ENCODE assay signal across 36 mouse cellular contexts in the genomic region with DNA sequence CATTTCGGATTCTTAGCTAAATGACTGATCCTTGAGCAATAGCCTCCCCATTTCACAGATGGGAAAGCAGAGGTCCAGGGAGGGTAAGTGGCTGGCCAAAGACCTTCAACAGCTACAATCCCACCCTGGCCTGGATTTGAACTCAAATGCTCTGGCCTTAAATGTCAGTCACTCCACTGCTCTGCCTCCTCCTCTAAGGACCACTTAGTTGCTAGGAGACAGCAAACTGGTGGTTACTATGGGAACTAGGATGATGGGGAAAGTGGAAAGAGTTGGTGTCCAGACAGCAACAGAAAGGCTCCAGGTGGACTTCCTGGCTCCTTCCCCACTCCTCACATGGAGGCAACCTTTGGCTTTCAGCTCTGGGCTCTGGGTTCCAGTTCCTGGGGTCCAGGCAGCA. TPM values are rescaled to one million over a fixed set of nuclear protein-coding genes. Genes with fewer than 3 reads are reported as not detected.
DNase-seq lines count a peak whose midpoint lies in the region; ATAC-seq and TF ChIP-seq lines count a peak whose summit lies in the region.
"Had no signal": no experiment of that assay in that cellular context is flagged by ENCODE, and none has a peak within 500 bp of the region (broad histone marks: within the 10 kb centered on the region; RNA-seq: fewer than 3 reads in every experiment).

No protein-coding gene starts in this region.

- H3K4me2 ChIP-seq in forebrain, postnatal 0 days (ENCODE audit: low read depth): no peak overlapping the region
- no peak overlapping the region for H3K4me2 ChIP-seq in midbrain, embryonic 14.5 days (ENCODE audit: low read length)
- H3K4me2 ChIP-seq in midbrain, embryonic 15.5 days: no peak overlapping the region
- H3K4me2 ChIP-seq: lung, embryonic 15.5 days; stomach, embryonic 15.5 days had no signal

- H3K27me3 ChIP-seq in forebrain, postnatal 0 days (ENCODE audit: insufficient read depth, low read length): no peaks in the 10 kb centered on the region
- peaks cover 97% of the 10 kb centered on the region for H3K27me3 ChIP-seq in forebrain, embryonic 10.5 days (ENCODE audit: poor library complexity, severe bottlenecking)
- H3K27me3 ChIP-seq in midbrain, embryonic 14.5 days (ENCODE audit: control insufficient read depth, insufficient read depth, low read length): no peaks in the 10 kb centered on the region
- peaks cover 85% of the 10 kb centered on the region for H3K27me3 ChIP-seq in midbrain, embryonic 10.5 days (ENCODE audit: low read depth, poor library complexity, severe bottlenecking)
- H3K27me3 ChIP-seq in midbrain, embryonic 15.5 days (replicated peaks): no peaks in the 10 kb centered on the region; the same call in 1 of the 2 replicates
- H3K27me3 ChIP-seq: Patski had no signal

- WGBS in forebrain, postnatal 0 days: 77% methylated on average over 1 of the region's 1 CpGs
- 66% methylated on average over 1 of the region's 1 CpGs for WGBS in forebrain, embryonic 10.5 days
- 93% methylated on average over 1 of the region's 1 CpGs for WGBS in midbrain, embryonic 14.5 days
- WGBS in midbrain, embryonic 10.5 days: 76% methylated on average over 1 of the region's 1 CpGs
- WGBS in midbrain, embryonic 15.5 days: 90% methylated on average over 1 of the region's 1 CpGs

- no peak overlapping the region for H3K27ac ChIP-seq in forebrain, postnatal 0 days (ENCODE audit: low read depth, low read length)
- no peak overlapping the region for H3K27ac ChIP-seq in forebrain, embryonic 10.5 days
- no peak overlapping the region for H3K27ac ChIP-seq in midbrain, embryonic 14.5 days (replicated peaks; ENCODE audit: low read depth, low read length)
- H3K27ac ChIP-seq in midbrain, embryonic 10.5 days (replicated peaks): no peak overlapping the region
- H3K27ac ChIP-seq in midbrain, embryonic 15.5 days: no peak overlapping the region
- H3K27ac ChIP-seq: embryonic facial prominence, embryonic 12.5 days; layer of hippocampus, adult 2 months; limb, embryonic 13.5 days; lung, embryonic 15.5 days; midbrain, embryonic 12.5 days; stomach, embryonic 15.5 days had no signal

- TF ChIP-seq CTCF in forebrain, postnatal 0 days (IDR thresholded peaks at IDR 0.05; ENCODE audit: low read depth): no peak

- DNase-seq in forebrain, postnatal 0 days: peak; percentile 50
- no peak for DNase-seq in forebrain, embryonic 10.5 days (ENCODE audit: extremely low spot score, low spot score)
- DNase-seq in midbrain, embryonic 14.5 days: peak; percentile 57
- DNase-seq in midbrain, embryonic 10.5 days (ENCODE audit: low spot score): no peak
- DNase-seq in heart, postnatal 10 days: no peak
- DNase-seq: adrenal gland, postnatal 14 days; cerebellum, adult 8-10 months; cerebellum, postnatal 25 days; gastrocnemius, postnatal 25 days; heart, adult 18-20 months; kidney, adult 18-20 months; kidney, postnatal 36 days; right cerebral cortex, postnatal 25 days had no signal

- no peaks in the 10 kb centered on the region for H3K9me3 ChIP-seq in forebrain, postnatal 0 days (ENCODE audit: low read length)
- H3K9me3 ChIP-seq in forebrain, embryonic 10.5 days: no peaks in the 10 kb centered on the region
- H3K9me3 ChIP-seq in midbrain, embryonic 14.5 days (ENCODE audit: control insufficient read depth, low read length): no peaks in the 10 kb centered on the region
- H3K9me3 ChIP-seq in midbrain, embryonic 10.5 days (replicated peaks): no peaks in the 10 kb centered on the region
- H3K9me3 ChIP-seq in midbrain, embryonic 15.5 days: no peaks in the 10 kb centered on the region
- H3K9me3 ChIP-seq: embryonic facial prominence, embryonic 12.5 days; limb, embryonic 13.5 days; lung, embryonic 15.5 days; midbrain, embryonic 12.5 days; neural tube, embryonic 12.5 days; stomach, embryonic 15.5 days had no signal

- 0 out of 2 replicates have a peak, but pooled peaks have one; percentile 25 for ATAC-seq in forebrain, postnatal 0 days
- ATAC-seq in midbrain, embryonic 14.5 days (ENCODE audit: low FRiP score, low TSS enrichment): no peak
- 0 out of 2 replicates have a peak, but pooled peaks have one; percentile 24 for ATAC-seq in midbrain, embryonic 15.5 days (replicated peaks)
- no peak for ATAC-seq in granulocyte monocyte progenitor cell, adult 5-6 weeks (replicated peaks; ENCODE audit: poor library complexity, severe bottlenecking)
- ATAC-seq: Patski had no signal

- peaks cover 6% of the 10 kb centered on the region; the same call in 1 of the 2 replicates for H3K4me1 ChIP-seq in forebrain, postnatal 0 days (ENCODE audit: insufficient read depth)
- H3K4me1 ChIP-seq in forebrain, embryonic 10.5 days: peaks cover 45% of the 10 kb centered on the region
- peaks cover 44% of the 10 kb centered on the region for H3K4me1 ChIP-seq in midbrain, embryonic 14.5 days (ENCODE audit: control insufficient read depth, insufficient read depth, low read length)
- H3K4me1 ChIP-seq in midbrain, embryonic 10.5 days: peaks cover 71% of the 10 kb centered on the region
- peaks cover 44% of the 10 kb centered on the region for H3K4me1 ChIP-seq in midbrain, embryonic 15.5 days

- H3K9ac ChIP-seq in forebrain, postnatal 0 days: no peak overlapping the region
- no peak overlapping the region for H3K9ac ChIP-seq in midbrain, embryonic 14.5 days (replicated peaks; ENCODE audit: low read length)
- H3K9ac ChIP-seq in midbrain, embryonic 15.5 days: no peak overlapping the region
- H3K9ac ChIP-seq: embryonic facial prominence, embryonic 12.5 days; limb, embryonic 13.5 days; lung, embryonic 15.5 days; midbrain, embryonic 12.5 days; neural tube, embryonic 12.5 days; stomach, embryonic 15.5 days had no signal

- H3K4me3 ChIP-seq in forebrain, postnatal 0 days (ENCODE audit: low read depth, low read length): no peak overlapping the region
- no peak overlapping the region for H3K4me3 ChIP-seq in forebrain, embryonic 10.5 days
- no peak overlapping the region for H3K4me3 ChIP-seq in midbrain, embryonic 14.5 days (replicated peaks; ENCODE audit: low read depth, low read length)
- H3K4me3 ChIP-seq in midbrain, embryonic 10.5 days: no peak overlapping the region
- no peak overlapping the region for H3K4me3 ChIP-seq in midbrain, embryonic 15.5 days
- H3K4me3 ChIP-seq: embryonic facial prominence, embryonic 12.5 days; layer of hippocampus, adult 2 months; limb, embryonic 13.5 days; lung, embryonic 15.5 days; midbrain, embryonic 12.5 days; myocyte; neural tube, embryonic 12.5 days; stomach, embryonic 15.5 days had no signal

- intact Hi-C loops in heart, postnatal 10 days (cut with DNase I): no loop called here

- no peaks in the 10 kb centered on the region for H3K36me3 ChIP-seq in forebrain, postnatal 0 days (ENCODE audit: insufficient read depth)
- H3K36me3 ChIP-seq in forebrain, embryonic 10.5 days (replicated peaks): no peaks in the 10 kb centered on the region
- no peaks in the 10 kb centered on the region for H3K36me3 ChIP-seq in midbrain, embryonic 14.5 days (ENCODE audit: control insufficient read depth, insufficient read depth, low read length)
- H3K36me3 ChIP-seq in midbrain, embryonic 10.5 days: no peaks in the 10 kb centered on the region
- H3K36me3 ChIP-seq in midbrain, embryonic 15.5 days (replicated peaks): no peaks in the 10 kb centered on the region
- H3K36me3 ChIP-seq: embryonic facial prominence, embryonic 12.5 days; limb, embryonic 13.5 days; lung, embryonic 15.5 days; midbrain, embryonic 12.5 days; neural tube, embryonic 12.5 days; stomach, embryonic 15.5 days had no signal

RNA-seq across cellular contexts. Expression of gene Prss56, which starts 11.8 kb away (rescaled TPM):
- 3.1 and 4.0 TPM in 2 replicates for total RNA-seq in forebrain, postnatal 0 days (2014; rRNA removed)
- polyA plus RNA-seq in forebrain, postnatal 0 days (2015; fragmentation: Nextera tagmentation; extraction: Ambion mirVana): 2.5 and 4.3 TPM in 2 replicates
- not detected in 2 replicates for polyA plus RNA-seq in forebrain, embryonic 10.5 days (2016; fragmentation: Nextera tagmentation; extraction: Ambion mirVana)
- polyA plus RNA-seq in midbrain, embryonic 14.5 days (2014; fragmentation: Nextera tagmentation; extraction: Ambion mirVana): 0.32 TPM in 1 of 2 replicates, not detected in the other
- polyA plus RNA-seq in midbrain, embryonic 10.5 days (2016; fragmentation: Nextera tagmentation; extraction: Ambion mirVana): 0.05 TPM in 1 of 2 replicates, not detected in the other
- polyA plus RNA-seq in midbrain, embryonic 15.5 days (2015; fragmentation: Nextera tagmentation; extraction: Ambion mirVana): 0.13 TPM in 1 of 2 replicates, not detected in the other
- not detected in 2 replicates for total RNA-seq in granulocyte monocyte progenitor cell, adult 5-6 weeks (2014; fragmentation: Nextera tagmentation)
- total RNA-seq in granulocyte monocyte progenitor cell, adult 5-6 weeks (2017): not detected in 2 replicates
- total RNA-seq in heart, postnatal 10 days (2021): not detected
- total RNA-seq: adrenal gland, postnatal 14 days; gastrocnemius, postnatal 25 days; heart, adult 18-20 months; hematopoietic stem cell, adult 5-6 weeks; megakaryocyte progenitor cell, adult 5-6 weeks had no signal
- polyA plus RNA-seq: heart, embryonic 11.5 days; heart, embryonic 16.5 days; intestine, embryonic 14.5 days; kidney, embryonic 16.5 days; liver, embryonic 11.5 days; liver, embryonic 16.5 days; lung, embryonic 15.5 days; stomach, embryonic 15.5 days had no signal

RNA-seq across cellular contexts. Expression of gene Ecel1, which starts 15.0 kb away (rescaled TPM):
- 19.1 and 36.1 TPM in 2 replicates for total RNA-seq in forebrain, postnatal 0 days (2014; rRNA removed)
- 17.8 and 28.5 TPM in 2 replicates for polyA plus RNA-seq in forebrain, postnatal 0 days (2015; fragmentation: Nextera tagmentation; extraction: Ambion mirVana)
- 1.1 and 1.2 TPM in 2 replicates for polyA plus RNA-seq in forebrain, embryonic 10.5 days (2016; fragmentation: Nextera tagmentation; extraction: Ambion mirVana)
- polyA plus RNA-seq in midbrain, embryonic 14.5 days (2014; fragmentation: Nextera tagmentation; extraction: Ambion mirVana): 5.1 and 5.3 TPM in 2 replicates
- polyA plus RNA-seq in midbrain, embryonic 10.5 days (2016; fragmentation: Nextera tagmentation; extraction: Ambion mirVana): 3.7 and 5.0 TPM in 2 replicates
- 22.3 and 23.3 TPM in 2 replicates for polyA plus RNA-seq in midbrain, embryonic 15.5 days (2015; fragmentation: Nextera tagmentation; extraction: Ambion mirVana)
- total RNA-seq in granulocyte monocyte progenitor cell, adult 5-6 weeks (2014; fragmentation: Nextera tagmentation): not detected in 2 replicates
- not detected in 2 replicates for total RNA-seq in granulocyte monocyte progenitor cell, adult 5-6 weeks (2017)
- not detected for total RNA-seq in heart, postnatal 10 days (2021)
- total RNA-seq: gastrocnemius, postnatal 25 days; heart, adult 18-20 months; hematopoietic stem cell, adult 5-6 weeks; megakaryocyte progenitor cell, adult 5-6 weeks had no signal
- polyA plus RNA-seq: heart, embryonic 11.5 days had no signal

RNA-seq across cellular contexts. Expression of gene Chrnd, which starts 19.1 kb away (rescaled TPM):
- not detected in 2 replicates for total RNA-seq in forebrain, postnatal 0 days (2014; rRNA removed)
- not detected in 2 replicates for polyA plus RNA-seq in forebrain, postnatal 0 days (2015; fragmentation: Nextera tagmentation; extraction: Ambion mirVana)
- not detected in 2 replicates for polyA plus RNA-seq in forebrain, embryonic 10.5 days (2016; fragmentation: Nextera tagmentation; extraction: Ambion mirVana)
- not detected in 2 replicates for polyA plus RNA-seq in midbrain, embryonic 14.5 days (2014; fragmentation: Nextera tagmentation; extraction: Ambion mirVana)
- polyA plus RNA-seq in midbrain, embryonic 10.5 days (2016; fragmentation: Nextera tagmentation; extraction: Ambion mirVana): not detected in 2 replicates
- polyA plus RNA-seq in midbrain, embryonic 15.5 days (2015; fragmentation: Nextera tagmentation; extraction: Ambion mirVana): not detected in 2 replicates
- not detected in 2 replicates for total RNA-seq in granulocyte monocyte progenitor cell, adult 5-6 weeks (2014; fragmentation: Nextera tagmentation)
- total RNA-seq in granulocyte monocyte progenitor cell, adult 5-6 weeks (2017): not detected in 2 replicates
- total RNA-seq in heart, postnatal 10 days (2021): not detected
- total RNA-seq: adrenal gland, postnatal 14 days; heart, adult 18-20 months; hematopoietic stem cell, adult 5-6 weeks; layer of hippocampus, adult 2 months; layer of hippocampus, postnatal 25 days; left cerebral cortex, adult 8-10 months; left cerebral cortex, postnatal 36 days; megakaryocyte progenitor cell, adult 5-6 weeks; MEL had no signal
- polyA plus RNA-seq: heart, embryonic 11.5 days; intestine, embryonic 14.5 days; liver, embryonic 11.5 days; midbrain, embryonic 12.5 days; Patski had no signal

RNA-seq across cellular contexts. Expression of gene Chrng, which starts 33.1 kb away (rescaled TPM):
- not detected in 2 replicates for total RNA-seq in forebrain, postnatal 0 days (2014; rRNA removed)
- polyA plus RNA-seq in forebrain, postnatal 0 days (2015; fragmentation: Nextera tagmentation; extraction: Ambion mirVana): not detected in 2 replicates
- 0.36 TPM in 1 of 2 replicates, not detected in the other for polyA plus RNA-seq in forebrain, embryonic 10.5 days (2016; fragmentation: Nextera tagmentation; extraction: Ambion mirVana)
- not detected in 2 replicates for polyA plus RNA-seq in midbrain, embryonic 14.5 days (2014; fragmentation: Nextera tagmentation; extraction: Ambion mirVana)
- polyA plus RNA-seq in midbrain, embryonic 10.5 days (2016; fragmentation: Nextera tagmentation; extraction: Ambion mirVana): 0.12 TPM in 1 of 2 replicates, not detected in the other
- polyA plus RNA-seq in midbrain, embryonic 15.5 days (2015; fragmentation: Nextera tagmentation; extraction: Ambion mirVana): not detected in 2 replicates
- not detected in 2 replicates for total RNA-seq in granulocyte monocyte progenitor cell, adult 5-6 weeks (2014; fragmentation: Nextera tagmentation)
- total RNA-seq in granulocyte monocyte progenitor cell, adult 5-6 weeks (2017): 0.05 TPM in 1 of 2 replicates, not detected in the other
- total RNA-seq in heart, postnatal 10 days (2021): not detected
- total RNA-seq: adrenal gland, postnatal 14 days; heart, adult 18-20 months; hematopoietic stem cell, adult 5-6 weeks; layer of hippocampus, adult 2 months; layer of hippocampus, postnatal 25 days; left cerebral cortex, adult 8-10 months; left cerebral cortex, postnatal 36 days; megakaryocyte progenitor cell, adult 5-6 weeks; MEL had no signal
- polyA plus RNA-seq: intestine, embryonic 14.5 days; midbrain, embryonic 12.5 days; Patski had no signal

RNA-seq across cellular contexts. Expression of gene Eif4e2, which starts 42.4 kb away (rescaled TPM):
- total RNA-seq in forebrain, postnatal 0 days (2014; rRNA removed): 71.5 and 81.7 TPM in 2 replicates
- 77.6 and 87.5 TPM in 2 replicates for polyA plus RNA-seq in forebrain, postnatal 0 days (2015; fragmentation: Nextera tagmentation; extraction: Ambion mirVana)
- polyA plus RNA-seq in forebrain, embryonic 10.5 days (2016; fragmentation: Nextera tagmentation; extraction: Ambion mirVana): 162 and 168 TPM in 2 replicates
- 53.5 and 75.5 TPM in 2 replicates for polyA plus RNA-seq in midbrain, embryonic 14.5 days (2014; fragmentation: Nextera tagmentation; extraction: Ambion mirVana)
- 172 and 173 TPM in 2 replicates for polyA plus RNA-seq in midbrain, embryonic 10.5 days (2016; fragmentation: Nextera tagmentation; extraction: Ambion mirVana)
- polyA plus RNA-seq in midbrain, embryonic 15.5 days (2015; fragmentation: Nextera tagmentation; extraction: Ambion mirVana): 91.7 and 95.4 TPM in 2 replicates
- total RNA-seq in granulocyte monocyte progenitor cell, adult 5-6 weeks (2014; fragmentation: Nextera tagmentation): 82.9 and 93.1 TPM in 2 replicates
- 137 and 140 TPM in 2 replicates for total RNA-seq in granulocyte monocyte progenitor cell, adult 5-6 weeks (2017)
- 10 to 100 TPM; 63.7 to 66.8 TPM for total RNA-seq in heart, postnatal 10 days (2021)

Comparison
In these comparisons a context has a peak if more than half of its experiments do, and no peak if none do; other contexts are left out.
1. ATAC-seq: peak in forebrain, postnatal 0 days (single experiment) and midbrain, embryonic 15.5 days (single experiment); none in midbrain, embryonic 14.5 days (single experiment) and granulocyte monocyte progenitor cell, adult 5-6 weeks (single experiment).
2. DNase-seq: peak in forebrain, postnatal 0 days (single experiment) and midbrain, embryonic 14.5 days (single experiment); none in forebrain, embryonic 10.5 days (single experiment), midbrain, embryonic 10.5 days (single experiment) and heart, postnatal 10 days (0 of 2).